Mouse (Mus musculus) intestine, embryonic 15.5 days (tissue): ENCODE results near the gene Ofd1. TPM values are rescaled to one million over a fixed set of nuclear protein-coding genes. Genes with fewer than 3 reads are reported as not detected.

Experiments used
- ATAC-seq: fragments of 200-750 bp; cut with Nextera tagmentation; 2 replicates; pipeline ENCODE4 v1.8.0; 2017; ENCODE audit warnings: moderate TSS enrichment, moderate library complexity
- H3K27ac ChIP-seq: fragments of 300-500 bp; sonication (generic); 2 replicates; pipeline ENCODE4 v1.5.1; 2015; ENCODE audit warnings: mild to moderate bottlenecking, inconsistent platforms
- H3K27me3 ChIP-seq: fragments of 300-500 bp; sonication (generic); replicated peaks from 2 replicates; pipeline ENCODE4 v1.6.1; 2015; ENCODE audit warnings: inconsistent platforms
- H3K36me3 ChIP-seq: fragments of 300-500 bp; sonication (generic); 2 replicates; pipeline ENCODE4 v1.6.1; 2015; ENCODE audit warnings: inconsistent platforms
- H3K4me1 ChIP-seq: fragments of 300-500 bp; sonication (generic); replicated peaks from 2 replicates; pipeline ENCODE4 v1.6.1; 2015; ENCODE audit warnings: inconsistent platforms
- H3K4me2 ChIP-seq: fragments of 300-500 bp; sonication (generic); replicated peaks from 2 replicates; pipeline ENCODE4 v1.6.1; 2015; ENCODE audit warnings: mild to moderate bottlenecking, inconsistent platforms
- H3K4me3 ChIP-seq: fragments of 300-500 bp; sonication (generic); replicated peaks from 2 replicates; pipeline ENCODE4 v1.5.1; 2015; ENCODE audit warnings: inconsistent platforms
- H3K9ac ChIP-seq: fragments of 300-500 bp; sonication (generic); 2 replicates; pipeline ENCODE4 v1.6.1; 2015; ENCODE audit warnings: inconsistent platforms
- H3K9me3 ChIP-seq: fragments of 300-500 bp; sonication (generic); 2 replicates; pipeline ENCODE4 v1.6.1; 2016; ENCODE audit warnings: inconsistent platforms
- WGBS: fragments of 180-500 bp; shearing (Covaris S2); methylation state at CpG from one replicate; pipeline ENCODE4 v1.1.7; 2015; 5-methylcytosine and 5-hydroxymethylcytosine counted together
- polyA plus RNA-seq: library from polyadenylated mRNA; unstranded; fragments of >200 nt; fragmentation: Nextera tagmentation; extraction: Ambion mirVana; gene quantifications from 2 replicates; pipeline ENCODE4 v1.2.1, GENCODE M21; 2015

Gene Ofd1
- 4.8 and 5.8 TPM in 2 replicates for polyA plus RNA-seq

- no peaks in the 10 kb centered on the region for H3K9me3 ChIP-seq
- no peaks in the 10 kb centered on the region for H3K4me1 ChIP-seq
- H3K36me3 ChIP-seq, result no peaks in the 10 kb centered on the region
- peak within 1 kb of the TSS; percentile 79 for H3K27ac ChIP-seq
- ATAC-seq, result peak; percentile 100
- H3K4me2 ChIP-seq, result peak within 1 kb of the TSS; percentile 62
- H3K4me3 ChIP-seq, result peak within 1 kb of the TSS; percentile 55
- no peaks in the 10 kb centered on the region for H3K27me3 ChIP-seq
- peak within 1 kb of the TSS; percentile 66 for H3K9ac ChIP-seq
- 25% methylated on average over 43 of the region's 44 CpGs for WGBS
These were observed at the start of gene Ofd1 for GRCm38 (mm10) chrX:166440616-166441063. Gene Ofd1, minus strand, starts transcription at chrX:166440704.

GRCm38 (mm10) chrX:166479365-166479983 lies 39.0 kb upstream of the Ofd1 start, which contains the start of gene Rab9:
Gene Rab9, minus strand, starts transcription at chrX:166479867.
- Histone ChIP-seq H3K4me3 (peak within 1 kb of the TSS; percentile 54), H3K4me1 (no peaks in the 10 kb centered on the region), H3K9ac (peak within 1 kb of the TSS; percentile 64), H3K36me3 (no peaks in the 10 kb centered on the region), H3K27me3 (no peaks in the 10 kb centered on the region), H3K4me2 (peak within 1 kb of the TSS; percentile 53), H3K9me3 (no peaks in the 10 kb centered on the region), H3K27ac (peak within 1 kb of the TSS; percentile 75)
- ATAC-seq, result peak; percentile 98
- WGBS, result 19% methylated on average over 40 of the region's 41 CpGs

GRCm38 (mm10) chrX:166478631-166479364 lies 38.3 kb upstream of the Ofd1 start:
- H3K27ac ChIP-seq, result peak overlapping the region; percentile 75
- H3K4me3 ChIP-seq, result peak overlapping the region; percentile 54
- no peaks in the 10 kb centered on the region for H3K36me3 ChIP-seq
- peak overlapping the region; percentile 53 for H3K4me2 ChIP-seq
- no peaks in the 10 kb centered on the region for H3K27me3 ChIP-seq
- H3K9ac ChIP-seq, result peak overlapping the region; percentile 64
- peak; percentile 55 for ATAC-seq
- H3K4me1 ChIP-seq, result no peaks in the 10 kb centered on the region
- 20% methylated on average over 28 of the region's 28 CpGs for WGBS
- no peaks in the 10 kb centered on the region for H3K9me3 ChIP-seq

GRCm38 (mm10) chrX:166477393-166477792 lies 36.9 kb upstream of the Ofd1 start:
- H3K27ac ChIP-seq, result no peak overlapping the region
- H3K4me1 ChIP-seq, result no peaks in the 10 kb centered on the region
- H3K36me3 ChIP-seq, result no peaks in the 10 kb centered on the region
- no peaks in the 10 kb centered on the region for H3K27me3 ChIP-seq
- H3K9me3 ChIP-seq, result no peaks in the 10 kb centered on the region
- H3K4me3 ChIP-seq, result no peak overlapping the region
- no peak overlapping the region for H3K9ac ChIP-seq
- peak overlapping the region; percentile 53 for H3K4me2 ChIP-seq
- WGBS, result 62% methylated on average over 6 of the region's 6 CpGs
- no peak for ATAC-seq

GRCm38 (mm10) chrX:166472612-166473011 lies 32.1 kb upstream of the Ofd1 start:
- Histone ChIP-seq H3K9me3 (no peaks in the 10 kb centered on the region), H3K36me3 (no peaks in the 10 kb centered on the region), H3K4me2 (no peak overlapping the region), H3K27me3 (no peaks in the 10 kb centered on the region), H3K27ac (no peak overlapping the region), H3K4me3 (no peak overlapping the region), H3K9ac (no peak overlapping the region), H3K4me1 (no peaks in the 10 kb centered on the region)
- peak; percentile 61 for ATAC-seq
- 73% methylated on average over 6 of the region's 6 CpGs for WGBS

GRCm38 (mm10) chrX:166468321-166468720 lies 27.8 kb upstream of the Ofd1 start:
- H3K9me3 ChIP-seq, result no peaks in the 10 kb centered on the region
- no peaks in the 10 kb centered on the region for H3K4me1 ChIP-seq
- WGBS, result 92% methylated on average over 7 of the region's 7 CpGs
- H3K36me3 ChIP-seq, result no peaks in the 10 kb centered on the region
- no peak overlapping the region for H3K4me2 ChIP-seq
- no peak overlapping the region for H3K4me3 ChIP-seq
- no peak overlapping the region for H3K9ac ChIP-seq
- no peaks in the 10 kb centered on the region for H3K27me3 ChIP-seq
- H3K27ac ChIP-seq, result no peak overlapping the region
- no peak for ATAC-seq

- no peak overlapping the region for H3K27ac ChIP-seq
- H3K36me3 ChIP-seq, result no peaks in the 10 kb centered on the region
- H3K4me1 ChIP-seq, result no peaks in the 10 kb centered on the region
- no peak overlapping the region for H3K4me2 ChIP-seq
- 95% methylated on average over 1 of the region's 1 CpGs for WGBS
- H3K27me3 ChIP-seq, result no peaks in the 10 kb centered on the region
- no peak for ATAC-seq
- no peak overlapping the region for H3K4me3 ChIP-seq
- no peak overlapping the region for H3K9ac ChIP-seq
- H3K9me3 ChIP-seq, result no peaks in the 10 kb centered on the region
These were observed 15.0 kb upstream of the Ofd1 start for GRCm38 (mm10) chrX:166455525-166455924.

- no peak overlapping the region for H3K4me2 ChIP-seq
- no peaks in the 10 kb centered on the region for H3K36me3 ChIP-seq
- H3K9me3 ChIP-seq, result no peaks in the 10 kb centered on the region
- H3K27ac ChIP-seq, result no peak overlapping the region
- ATAC-seq, result no peak
- no peaks in the 10 kb centered on the region for H3K4me1 ChIP-seq
- WGBS, result 68% methylated on average over 3 of the region's 3 CpGs
- no peaks in the 10 kb centered on the region for H3K27me3 ChIP-seq
- no peak overlapping the region for H3K9ac ChIP-seq
- no peak overlapping the region for H3K4me3 ChIP-seq
These were observed 13.8 kb upstream of the Ofd1 start for GRCm38 (mm10) chrX:166454331-166454730.

- no peak overlapping the region for H3K4me3 ChIP-seq
- no peak overlapping the region for H3K9ac ChIP-seq
- no peak overlapping the region for H3K4me2 ChIP-seq
- 82% methylated on average over 6 of the region's 6 CpGs for WGBS
- H3K27me3 ChIP-seq, result no peaks in the 10 kb centered on the region
- H3K4me1 ChIP-seq, result no peaks in the 10 kb centered on the region
- H3K9me3 ChIP-seq, result no peaks in the 10 kb centered on the region
- ATAC-seq, result no peak
- no peak overlapping the region for H3K27ac ChIP-seq
- no peaks in the 10 kb centered on the region for H3K36me3 ChIP-seq
These were observed 13.0 kb upstream of the Ofd1 start for GRCm38 (mm10) chrX:166453532-166453931.

- no peak overlapping the region for H3K9ac ChIP-seq
- H3K27me3 ChIP-seq, result no peaks in the 10 kb centered on the region
- no peak overlapping the region for H3K4me2 ChIP-seq
- ATAC-seq, result no peak
- H3K4me1 ChIP-seq, result no peaks in the 10 kb centered on the region
- no peak overlapping the region for H3K27ac ChIP-seq
- H3K4me3 ChIP-seq, result no peak overlapping the region
- WGBS, result 86% methylated on average over 3 of the region's 3 CpGs
- no peaks in the 10 kb centered on the region for H3K9me3 ChIP-seq
- H3K36me3 ChIP-seq, result no peaks in the 10 kb centered on the region
These were observed 4.0 kb upstream of the Ofd1 start for GRCm38 (mm10) chrX:166444552-166444951.

GRCm38 (mm10) chrX:166440036-166440615 lies 378 bp downstream of the Ofd1 start, which contains the start of gene Trappc2:
Gene Trappc2, plus strand, starts transcription at chrX:166440574.
- ATAC-seq, result peak; percentile 88
- H3K36me3 ChIP-seq, result no peaks in the 10 kb centered on the region; the same call in 1 of the 2 replicates
- no peaks in the 10 kb centered on the region for H3K4me1 ChIP-seq
- H3K4me2 ChIP-seq, result peak within 1 kb of the TSS; percentile 62
- WGBS, result 15% methylated on average over 36 of the region's 36 CpGs
- H3K27ac ChIP-seq, result peak within 1 kb of the TSS; percentile 79
- H3K4me3 ChIP-seq, result peak within 1 kb of the TSS; percentile 55
- H3K9ac ChIP-seq, result peak within 1 kb of the TSS; percentile 66
- no peaks in the 10 kb centered on the region for H3K9me3 ChIP-seq
- no peaks in the 10 kb centered on the region for H3K27me3 ChIP-seq

- WGBS, result 92% methylated on average over 2 of the region's 2 CpGs
- H3K4me2 ChIP-seq, result no peak overlapping the region
- no peak overlapping the region for H3K9ac ChIP-seq
- H3K4me1 ChIP-seq, result no peaks in the 10 kb centered on the region
- no peaks in the 10 kb centered on the region for H3K9me3 ChIP-seq
- H3K4me3 ChIP-seq, result no peak overlapping the region
- ATAC-seq, result no peak
- no peaks in the 10 kb centered on the region for H3K27me3 ChIP-seq
- H3K27ac ChIP-seq, result no peak overlapping the region
- H3K36me3 ChIP-seq, result no peaks in the 10 kb centered on the region; the same call in 1 of the 2 replicates
These were observed 5.7 kb downstream of the Ofd1 start for GRCm38 (mm10) chrX:166434812-166435211.
